Mouse (Mus musculus) bone marrow macrophage, adult 2 months (primary cell): Measurements from ENCODE around the gene Adcyap1r1.

Experiments
- CTCF ChIP-seq: IDR thresholded peaks from 2 replicates; pipeline ENCODE4 v1.5.1; 2012; ENCODE audit warnings: low read depth, mild to moderate bottlenecking, low read length, moderate library complexity
- POLR2A ChIP-seq: IDR thresholded peaks from 2 replicates; pipeline ENCODE4 v1.6.1; 2012; ENCODE audit warnings: mild to moderate bottlenecking, low read depth, low read length, borderline replicate concordance

- TF ChIP-seq POLR2A (no peak), CTCF (no peak)
Measured at GRCm38 (mm10) chr6:55487726-55488125, 35.9 kb downstream of the Adcyap1r1 start.
